Mouse (Mus musculus): ENCODE measurements around the gene Myo1d. TPM values are rescaled to one million over a fixed set of nuclear protein-coding genes. Genes with fewer than 3 reads are reported as not detected.

The Myo1d gene
- polyA plus RNA-seq, 1 experiment, result not detected

DNA sequence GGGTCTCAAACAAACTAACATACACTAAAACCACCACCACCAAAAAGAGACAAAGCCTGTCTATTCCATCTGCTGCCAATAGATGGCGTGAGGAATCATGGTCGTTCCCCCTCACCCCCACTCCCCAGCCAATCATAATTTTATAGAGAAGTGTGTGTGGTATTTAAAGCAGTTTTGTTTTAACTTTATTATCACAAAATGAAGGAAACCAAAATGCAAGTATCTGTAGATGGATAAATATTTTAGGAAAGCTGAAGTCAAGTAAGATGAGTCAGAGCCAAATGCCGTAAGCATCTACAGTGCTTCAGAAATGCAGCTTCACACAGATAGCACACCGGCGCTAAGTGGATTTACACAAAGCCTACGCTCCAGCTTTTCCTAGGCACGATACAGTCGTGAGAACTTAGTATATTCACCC is 177.8 kb downstream of the Myo1d start:
- no peak overlapping the region for H3K4me3 ChIP-seq (ENCODE audit: insufficient read depth, low read depth, low read length)
- no peak for TF ChIP-seq CTCF (IDR thresholded peaks at IDR 0.05; ENCODE audit: insufficient read depth, low read depth, low read length)
- TF ChIP-seq POLR2A (IDR thresholded peaks at IDR 0.05; ENCODE audit: insufficient read depth, low read depth, low read length), result no peak
- 4% methylated on average over 8 of the region's 8 CpGs for WGBS
- peaks cover 28% of the 10 kb centered on the region for H3K4me1 ChIP-seq (ENCODE audit: control insufficient read depth, insufficient read depth, low read length)
- peak overlapping the region; percentile 96 for H3K27ac ChIP-seq (ENCODE audit: insufficient read depth, low read depth, low read length)

DNA sequence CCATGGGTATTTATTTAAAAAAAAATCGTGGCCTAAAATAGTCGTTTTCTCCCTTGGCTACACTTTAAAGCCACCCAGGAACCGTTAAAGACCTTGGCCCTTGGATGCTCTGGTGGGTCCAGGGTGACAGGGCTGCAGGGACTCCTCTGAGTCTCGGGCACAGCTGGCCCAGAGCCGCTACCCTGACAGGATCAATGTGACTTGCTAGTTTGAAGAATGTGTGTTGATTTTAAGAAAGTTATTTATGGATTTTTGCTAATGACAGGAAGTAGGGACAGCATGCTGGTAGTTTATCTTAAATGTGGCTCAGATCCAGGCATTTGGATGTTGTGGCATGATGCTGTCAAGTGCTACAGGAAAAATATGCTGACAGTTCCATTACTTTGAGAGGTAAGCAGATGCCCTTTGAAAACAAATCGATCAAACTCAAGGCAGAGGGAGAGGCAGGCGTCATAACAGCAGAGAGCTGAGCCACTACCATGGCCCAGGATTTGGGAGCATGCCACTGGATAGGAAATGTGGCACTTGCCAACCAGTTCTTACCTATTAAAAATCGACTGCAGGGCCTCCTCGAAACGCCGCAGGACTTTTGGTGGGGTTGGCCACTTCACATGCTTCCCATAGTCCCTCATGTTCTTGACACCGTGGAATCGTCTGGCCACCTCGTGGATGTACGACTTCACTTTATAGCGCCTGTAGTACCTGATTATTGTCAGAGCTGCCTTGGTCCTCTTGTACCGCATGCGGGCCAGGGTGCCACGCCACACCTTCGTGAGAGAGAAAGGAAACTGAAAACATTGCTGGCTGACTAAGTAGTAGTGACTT is 178.6 kb downstream of the Myo1d start:
- no peak for TF ChIP-seq POLR2A (IDR thresholded peaks at IDR 0.05; ENCODE audit: insufficient read depth, low read depth, low read length)
- no peak for TF ChIP-seq CTCF (IDR thresholded peaks at IDR 0.05; ENCODE audit: insufficient read depth, low read depth, low read length)
- H3K4me3 ChIP-seq (ENCODE audit: insufficient read depth, low read depth, low read length), result no peak overlapping the region
- peak overlapping the region; percentile 96 for H3K27ac ChIP-seq (ENCODE audit: insufficient read depth, low read depth, low read length)
- WGBS, result 80% methylated on average over 20 of the region's 20 CpGs
- peaks cover 28% of the 10 kb centered on the region for H3K4me1 ChIP-seq (ENCODE audit: control insufficient read depth, insufficient read depth, low read length)

DNA sequence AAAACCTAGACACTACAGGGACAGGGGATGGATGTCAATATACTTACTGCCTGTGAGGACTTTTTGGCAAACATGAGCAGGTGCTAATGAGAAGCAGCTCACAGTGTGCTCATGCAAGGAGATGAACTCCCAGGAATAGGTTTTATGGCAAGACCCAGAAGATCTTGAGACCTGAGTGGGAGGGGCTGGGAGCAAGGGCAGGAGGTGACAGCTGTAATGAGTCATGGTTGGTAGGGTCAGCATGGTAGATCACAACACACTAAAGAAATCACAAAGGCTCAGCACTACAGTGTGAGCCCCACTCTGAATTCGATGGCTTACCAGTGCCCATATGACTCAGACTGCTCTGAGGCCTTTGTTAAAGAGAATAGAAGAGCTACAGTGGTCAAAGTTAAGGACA is 184.3 kb downstream of the Myo1d start:
- TF ChIP-seq CTCF (IDR thresholded peaks at IDR 0.05; ENCODE audit: insufficient read depth, low read depth, low read length), result no peak
- TF ChIP-seq POLR2A (IDR thresholded peaks at IDR 0.05; ENCODE audit: insufficient read depth, low read depth, low read length), result no peak
- Histone ChIP-seq H3K27ac (ENCODE audit: insufficient read depth, low read depth, low read length) (no peak overlapping the region), H3K4me3 (ENCODE audit: insufficient read depth, low read depth, low read length) (no peak overlapping the region), H3K4me1 (ENCODE audit: control insufficient read depth, insufficient read depth, low read length) (no peaks in the 10 kb centered on the region; the same call in 1 of the 2 replicates)
- 75% methylated on average over 1 of the region's 1 CpGs for WGBS

DNA sequence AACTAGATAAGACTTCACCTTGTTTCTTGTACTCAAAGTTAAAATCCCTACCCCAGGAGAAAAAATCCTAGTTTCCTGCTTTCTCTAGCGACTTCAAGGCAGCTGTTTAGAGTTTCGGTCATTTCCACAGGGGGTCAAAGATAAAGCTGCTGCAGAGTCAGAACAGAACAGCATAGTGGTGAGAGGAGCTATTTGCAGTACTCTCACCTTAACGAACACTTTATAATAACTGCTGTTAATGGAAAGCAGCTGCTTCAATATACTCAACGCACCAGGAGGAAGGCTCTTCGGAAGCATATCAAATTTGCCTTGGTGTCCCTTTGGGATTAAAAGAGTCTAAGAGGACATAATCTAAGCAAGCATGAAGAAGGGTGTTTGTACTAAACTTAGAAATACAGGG is 190.4 kb downstream of the Myo1d start:
- no peak overlapping the region for H3K4me3 ChIP-seq (ENCODE audit: insufficient read depth, low read depth, low read length)
- H3K4me1 ChIP-seq (ENCODE audit: control insufficient read depth, insufficient read depth, low read length), result peaks cover 4% of the 10 kb centered on the region; the same call in 1 of the 2 replicates
- H3K27ac ChIP-seq (ENCODE audit: insufficient read depth, low read depth, low read length), result no peak overlapping the region
- WGBS, result 78% methylated on average over 5 of the region's 5 CpGs
- TF ChIP-seq POLR2A (IDR thresholded peaks at IDR 0.05; ENCODE audit: insufficient read depth, low read depth, low read length) (no peak), CTCF (IDR thresholded peaks at IDR 0.05; ENCODE audit: insufficient read depth, low read depth, low read length) (no peak)

DNA sequence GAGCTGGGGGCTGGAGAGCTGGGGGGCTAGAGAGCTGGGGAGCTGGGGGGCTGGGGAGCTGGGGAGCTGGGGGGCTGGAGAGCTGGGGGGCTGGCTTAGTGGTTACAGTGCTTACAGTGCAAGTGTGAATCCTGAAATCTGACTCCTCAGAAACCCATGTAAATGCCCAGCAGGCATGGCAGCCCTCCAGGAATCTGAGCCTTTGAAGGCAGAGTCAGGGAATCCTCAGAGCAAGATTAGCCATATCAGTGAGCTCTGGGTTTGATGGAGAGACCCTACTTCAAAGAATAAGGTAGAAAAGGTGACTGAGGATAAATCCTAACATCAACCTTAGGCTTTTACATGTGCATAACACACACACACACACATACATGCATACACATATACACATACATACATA is 194.1 kb downstream of the Myo1d start:
- TF ChIP-seq POLR2A (IDR thresholded peaks at IDR 0.05; ENCODE audit: insufficient read depth, low read depth, low read length) (no peak), CTCF (IDR thresholded peaks at IDR 0.05; ENCODE audit: insufficient read depth, low read depth, low read length) (no peak)
- no peak overlapping the region for H3K27ac ChIP-seq (ENCODE audit: insufficient read depth, low read depth, low read length)
- no peak overlapping the region for H3K4me3 ChIP-seq (ENCODE audit: insufficient read depth, low read depth, low read length)
- peaks cover 4% of the 10 kb centered on the region; the same call in 1 of the 2 replicates for H3K4me1 ChIP-seq (ENCODE audit: control insufficient read depth, insufficient read depth, low read length)

DNA sequence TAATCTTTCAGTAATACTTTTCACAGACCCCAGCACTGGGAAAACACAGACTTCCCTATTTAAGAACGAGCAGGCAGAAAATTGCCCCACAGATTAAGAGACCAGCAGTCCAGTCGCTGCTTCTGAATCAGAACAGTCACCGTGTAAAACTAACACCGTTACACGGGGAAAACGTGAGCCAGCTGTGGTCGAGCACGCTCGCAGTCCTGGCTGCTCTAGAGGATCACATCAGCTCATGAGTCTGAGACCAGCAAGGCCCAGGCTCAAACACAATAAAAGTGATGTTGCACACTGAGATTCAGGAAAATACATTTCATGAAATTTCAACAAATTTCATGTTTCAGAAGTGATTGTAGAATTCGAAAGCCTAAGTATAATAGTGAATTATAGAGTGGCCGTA is 194.6 kb downstream of the Myo1d start:
- TF ChIP-seq POLR2A (IDR thresholded peaks at IDR 0.05; ENCODE audit: insufficient read depth, low read depth, low read length) (no peak), CTCF (IDR thresholded peaks at IDR 0.05; ENCODE audit: insufficient read depth, low read depth, low read length) (no peak)
- WGBS, result 50% methylated on average over 11 of the region's 11 CpGs
- no peak overlapping the region for H3K27ac ChIP-seq (ENCODE audit: insufficient read depth, low read depth, low read length)

DNA sequence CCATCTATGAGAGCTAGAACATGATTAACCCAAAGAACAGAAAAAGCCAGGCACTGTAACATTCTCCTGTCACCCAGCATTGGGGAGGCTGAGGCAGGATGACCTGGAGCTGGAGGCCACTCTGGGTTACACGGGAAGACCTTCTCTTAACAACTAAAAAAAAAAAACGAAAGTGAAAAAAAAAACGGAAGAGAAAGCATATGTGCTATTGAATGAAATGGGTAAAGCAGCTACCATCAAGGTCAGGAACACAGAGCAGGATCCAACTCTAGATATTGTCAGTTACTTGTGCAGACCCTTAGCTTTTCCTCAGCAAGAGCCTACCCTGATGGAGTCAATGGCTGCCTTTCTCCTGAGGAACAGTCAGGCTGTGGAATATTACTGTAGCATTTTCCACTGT is 199.3 kb downstream of the Myo1d start:
- TF ChIP-seq CTCF (IDR thresholded peaks at IDR 0.05; ENCODE audit: insufficient read depth, low read depth, low read length), result no peak
- TF ChIP-seq POLR2A (IDR thresholded peaks at IDR 0.05; ENCODE audit: insufficient read depth, low read depth, low read length), result no peak
- H3K27ac ChIP-seq (ENCODE audit: insufficient read depth, low read depth, low read length), result no peak overlapping the region
- no peaks in the 10 kb centered on the region for H3K4me1 ChIP-seq (ENCODE audit: control insufficient read depth, insufficient read depth, low read length)
- 88% methylated on average over 3 of the region's 3 CpGs for whole genome bisulfite sequencing
- no peak overlapping the region for H3K4me3 ChIP-seq (ENCODE audit: insufficient read depth, low read depth, low read length)

More for the DNA sequence above, 194.6 kb downstream of the Myo1d start:
- Histone ChIP-seq H3K4me3 (ENCODE audit: insufficient read depth, low read depth, low read length) (no peak overlapping the region), H3K4me1 (ENCODE audit: control insufficient read depth, insufficient read depth, low read length) (peaks cover 1% of the 10 kb centered on the region; the same call in 1 of the 2 replicates)

DNA sequence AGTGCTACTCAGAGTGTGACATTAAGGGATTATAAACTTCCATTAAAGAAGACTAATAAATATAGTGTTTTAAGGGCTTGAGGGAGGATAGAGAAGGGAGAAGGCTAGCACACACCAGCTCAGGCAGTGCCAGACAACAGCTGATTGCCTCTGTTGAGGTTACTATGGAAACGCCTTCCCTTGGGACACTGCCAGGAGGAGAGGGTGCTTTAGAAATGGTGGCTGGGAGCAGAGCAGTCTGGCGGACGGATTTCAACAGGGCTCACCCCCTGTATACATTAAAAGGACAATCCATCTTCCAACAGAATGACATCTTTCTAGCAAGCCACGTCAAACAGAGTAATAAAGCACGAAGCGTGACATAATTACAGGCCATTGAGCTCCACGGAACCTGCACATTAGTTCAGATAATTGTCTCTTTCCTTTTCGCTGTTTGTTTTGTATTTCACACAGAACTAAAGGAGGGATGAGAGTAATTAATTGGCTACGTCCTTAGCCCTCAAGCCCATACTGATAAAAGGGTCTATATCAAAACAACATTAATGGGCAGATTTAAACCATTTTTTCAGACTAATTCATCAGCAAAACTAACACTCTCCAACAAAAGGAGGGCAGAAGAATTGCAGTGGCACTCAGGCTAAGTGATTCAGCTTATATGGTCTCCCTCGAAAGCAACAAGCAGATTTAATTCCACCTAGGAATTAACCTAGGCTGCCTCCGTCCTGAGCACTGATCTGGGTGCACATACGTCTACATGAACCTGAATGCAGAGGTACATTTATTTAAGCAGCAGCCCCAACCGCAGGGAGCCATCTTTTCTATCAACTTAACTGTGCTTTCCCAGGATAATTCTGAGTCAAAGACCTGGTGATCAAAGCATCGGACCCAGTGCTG is 201.8 kb downstream of the Myo1d start:
- 12% methylated on average over 14 of the region's 14 CpGs for WGBS
- H3K27ac ChIP-seq (ENCODE audit: insufficient read depth, low read depth, low read length), result peak overlapping the region; percentile 89

DNA sequence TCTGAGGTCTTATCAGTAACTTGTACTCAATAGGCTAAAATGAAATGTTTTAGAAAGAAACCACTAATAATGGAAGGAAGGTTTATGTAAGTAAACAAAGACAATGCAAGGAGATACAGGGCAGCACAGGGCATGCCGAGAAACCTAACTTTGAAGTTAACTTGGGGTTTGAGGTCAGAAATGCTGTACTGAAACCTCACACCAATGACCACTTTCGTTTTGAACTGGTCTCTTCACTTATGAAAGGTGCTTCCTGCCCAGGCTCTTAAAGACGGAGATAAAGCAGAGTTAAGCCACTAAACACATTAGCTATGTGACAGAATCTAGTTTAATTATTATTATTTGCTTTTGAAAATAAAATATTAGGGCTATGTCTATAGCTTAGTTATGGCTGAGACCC is 204.0 kb downstream of the Myo1d start:
- H3K27ac ChIP-seq (ENCODE audit: insufficient read depth, low read depth, low read length), result no peak overlapping the region
- TF ChIP-seq POLR2A (IDR thresholded peaks at IDR 0.05; ENCODE audit: insufficient read depth, low read depth, low read length), result no peak
- no peak for TF ChIP-seq CTCF (IDR thresholded peaks at IDR 0.05; ENCODE audit: insufficient read depth, low read depth, low read length)
- H3K4me1 ChIP-seq (ENCODE audit: control insufficient read depth, insufficient read depth, low read length), result no peaks in the 10 kb centered on the region
- H3K4me3 ChIP-seq (ENCODE audit: insufficient read depth, low read depth, low read length), result no peak overlapping the region
- WGBS, result 74% methylated on average over 3 of the region's 3 CpGs

More for the DNA sequence above, 201.8 kb downstream of the Myo1d start:
- no peaks in the 10 kb centered on the region for H3K4me1 ChIP-seq (ENCODE audit: control insufficient read depth, insufficient read depth, low read length)
- H3K4me3 ChIP-seq (ENCODE audit: insufficient read depth, low read depth, low read length), result no peak overlapping the region
- TF ChIP-seq POLR2A (IDR thresholded peaks at IDR 0.05; ENCODE audit: insufficient read depth, low read depth, low read length), result no peak
- no peak for TF ChIP-seq CTCF (IDR thresholded peaks at IDR 0.05; ENCODE audit: insufficient read depth, low read depth, low read length)
